Mouse (Mus musculus) embryonic facial prominence, embryonic 14.5 days (tissue): ENCODE results near the gene Gpc5. TPM values are rescaled to one million over a fixed set of nuclear protein-coding genes. Genes with fewer than 3 reads are reported as not detected.
A peak's percentile ranks its signal among the peaks of the same experiment; 100 is the strongest.

Source experiments
- ATAC-seq: fragments of 200-750 bp; cut with Nextera tagmentation; 2 replicates; pipeline ENCODE4 v1.8.0; 2017; ENCODE audit warnings: low read depth, moderate number of reproducible peaks, moderate TSS enrichment
- DNase-seq: peaks from one replicate; pipeline ENCODE4 v3.0.0-alpha.2; 2015; ENCODE audit warnings: low spot score
- H3K27ac ChIP-seq: fragments of 300-500 bp; sonication (generic); replicated peaks from 2 replicates; pipeline ENCODE4 v1.5.1; 2014; ENCODE audit warnings: low read depth, mild to moderate bottlenecking, low read length, moderate library complexity
- H3K27me3 ChIP-seq: fragments of 300-500 bp; sonication (generic); replicated peaks from 2 replicates; pipeline ENCODE4 v1.6.1; 2014; ENCODE audit warnings: low read length; ENCODE audit not compliant: control insufficient read depth, insufficient read depth
- H3K36me3 ChIP-seq: fragments of 300-500 bp; sonication (generic); 2 replicates; pipeline ENCODE4 v1.6.1; 2014; ENCODE audit warnings: low read length, mixed read lengths; ENCODE audit not compliant: control insufficient read depth, insufficient read depth
- H3K4me1 ChIP-seq: fragments of 300-500 bp; sonication (generic); 2 replicates; pipeline ENCODE4 v1.6.1; 2014; ENCODE audit warnings: antibody characterized with exemption, low read length; ENCODE audit not compliant: control insufficient read depth, insufficient read depth
- H3K4me2 ChIP-seq: fragments of 300-500 bp; sonication (generic); 2 replicates; pipeline ENCODE4 v1.6.1; 2014; ENCODE audit warnings: low read depth, mild to moderate bottlenecking, low read length, moderate library complexity, mixed read lengths
- H3K4me3 ChIP-seq: fragments of 300-500 bp; sonication (generic); 2 replicates; pipeline ENCODE4 v1.5.1; 2014; ENCODE audit warnings: low read depth, mild to moderate bottlenecking, low read length
- H3K9ac ChIP-seq: fragments of 300-500 bp; sonication (generic); 2 replicates; pipeline ENCODE4 v1.6.1; 2014; ENCODE audit warnings: low read depth, mild to moderate bottlenecking, low read length, moderate library complexity, mixed read lengths
- H3K9me3 ChIP-seq: fragments of 300-500 bp; sonication (generic); 2 replicates; pipeline ENCODE4 v1.6.1; 2016; ENCODE audit warnings: low read length; ENCODE audit not compliant: control insufficient read depth
- WGBS: fragments of 180-500 bp; shearing (Covaris S2); extraction: QIAGEN DNeasy Blood & Tissue Kit; methylation state at CpG from one replicate; pipeline ENCODE4 v1.1.7; 2014; 5-methylcytosine and 5-hydroxymethylcytosine counted together
- polyA plus RNA-seq: library from polyadenylated mRNA; unstranded; fragments of >200 nt; fragmentation: Nextera tagmentation; extraction: Ambion mirVana; gene quantifications from 2 replicates; pipeline ENCODE4 v1.2.1, GENCODE M21; 2014

Gpc5 gene
- polyA plus RNA-seq, 1 experiment from 2014 or later: 0.31 TPM

DNA sequence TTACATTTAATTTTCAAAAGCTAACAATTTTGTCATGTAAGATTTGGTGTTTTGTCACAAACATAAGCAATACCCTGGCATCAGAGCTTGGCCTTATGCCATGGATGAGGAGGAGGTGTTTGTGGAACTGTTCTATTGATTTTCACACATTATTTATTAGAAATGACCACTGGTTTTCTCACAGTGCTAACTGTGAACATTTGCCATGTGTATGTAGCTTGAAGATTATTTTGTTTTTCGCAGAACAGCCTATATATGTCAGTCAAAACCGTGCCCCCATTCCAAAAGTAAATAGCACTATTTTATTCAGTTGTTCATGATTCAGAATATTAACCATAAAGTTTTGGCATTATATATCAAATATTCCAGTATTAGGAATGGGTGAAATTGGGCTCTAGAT lies 1216.5 kb downstream of the Gpc5 start:
- Histone ChIP-seq H3K4me3 (no peak overlapping the region), H3K27ac (no peak overlapping the region), H3K36me3 (no peaks in the 10 kb centered on the region), H3K9ac (no peak overlapping the region), H3K27me3 (no peaks in the 10 kb centered on the region), H3K4me2 (no peak overlapping the region), H3K9me3 (no peaks in the 10 kb centered on the region), H3K4me1 (no peaks in the 10 kb centered on the region)
- ATAC-seq (no peak), DNase-seq (no peak)
- 91% methylated on average over 2 of the region's 2 CpGs for WGBS

DNA sequence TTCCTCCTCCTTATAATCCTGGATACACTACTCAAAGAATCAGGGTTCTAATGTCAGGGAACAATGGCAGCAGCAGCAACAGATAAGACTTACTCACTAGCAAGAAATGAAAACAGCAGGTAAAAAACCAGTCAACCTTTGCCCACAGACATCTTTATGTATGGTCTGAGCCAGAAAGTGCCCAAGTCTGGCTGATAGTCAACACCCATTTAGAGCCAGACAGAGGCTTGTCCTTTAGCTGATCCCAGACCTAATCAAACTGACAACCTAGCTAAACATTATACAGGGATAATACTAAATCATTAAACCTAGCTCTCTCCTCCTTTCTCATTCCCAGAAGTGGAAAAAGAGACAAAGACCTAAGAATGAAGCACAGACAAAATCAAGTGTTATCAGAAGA lies 1225.5 kb downstream of the Gpc5 start:
- Histone ChIP-seq H3K36me3 (no peaks in the 10 kb centered on the region), H3K27me3 (no peaks in the 10 kb centered on the region), H3K4me2 (no peak overlapping the region), H3K27ac (no peak overlapping the region), H3K9me3 (no peaks in the 10 kb centered on the region), H3K9ac (no peak overlapping the region), H3K4me3 (no peak overlapping the region), H3K4me1 (no peaks in the 10 kb centered on the region)
- ATAC-seq: no peak
- DNase-seq: no peak

- no peak overlapping the region for H3K4me3 ChIP-seq
- no peak overlapping the region for H3K27ac ChIP-seq
- no peaks in the 10 kb centered on the region for H3K27me3 ChIP-seq
- H3K9me3 ChIP-seq: no peaks in the 10 kb centered on the region
- H3K36me3 ChIP-seq: no peaks in the 10 kb centered on the region
- H3K4me2 ChIP-seq: no peak overlapping the region
- H3K9ac ChIP-seq: no peak overlapping the region
- H3K4me1 ChIP-seq: no peaks in the 10 kb centered on the region
- WGBS: 84% methylated on average over 4 of the region's 4 CpGs
- no peak for ATAC-seq
- DNase-seq: no peak
Measured at GRCm38 (mm10) chr14:116336182-116336581, 1244.2 kb downstream of the Gpc5 start.

- H3K9ac ChIP-seq: no peak overlapping the region
- H3K4me2 ChIP-seq: no peak overlapping the region
- H3K27ac ChIP-seq: no peak overlapping the region
- no peak for DNase-seq
- no peaks in the 10 kb centered on the region for H3K9me3 ChIP-seq
- 76% methylated on average over 3 of the region's 3 CpGs for WGBS
- H3K4me3 ChIP-seq: no peak overlapping the region
- H3K36me3 ChIP-seq: no peaks in the 10 kb centered on the region
- H3K4me1 ChIP-seq: no peaks in the 10 kb centered on the region
- no peak for ATAC-seq
- no peaks in the 10 kb centered on the region for H3K27me3 ChIP-seq
Measured at GRCm38 (mm10) chr14:116338395-116338794, 1246.4 kb downstream of the Gpc5 start.

DNA sequence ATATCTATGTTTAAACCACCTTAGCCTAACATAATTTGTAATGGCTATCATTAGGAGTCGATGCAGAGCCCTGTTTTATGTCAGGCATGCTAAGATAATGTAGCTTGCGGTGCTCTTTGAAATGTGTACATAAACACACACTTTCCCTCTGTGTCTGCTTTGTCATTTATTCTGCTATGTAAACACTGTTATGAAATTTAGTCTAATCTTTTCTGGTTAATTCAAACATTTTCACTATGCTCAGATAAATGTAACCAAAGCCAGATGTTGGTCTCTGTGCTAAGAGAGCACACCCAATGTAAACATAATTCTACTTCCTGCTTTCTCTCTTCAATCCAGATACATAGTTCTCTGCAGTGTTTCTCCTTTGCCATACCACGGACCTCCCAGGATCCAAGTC lies 1256.5 kb downstream of the Gpc5 start:
- Histone ChIP-seq H3K27me3 (no peaks in the 10 kb centered on the region), H3K36me3 (no peaks in the 10 kb centered on the region), H3K4me3 (no peak overlapping the region), H3K27ac (no peak overlapping the region), H3K4me1 (no peaks in the 10 kb centered on the region), H3K4me2 (no peak overlapping the region), H3K9me3 (no peaks in the 10 kb centered on the region), H3K9ac (no peak overlapping the region)
- DNase-seq: peak; percentile 55
- 41% methylated on average over 3 of the region's 3 CpGs for WGBS
- ATAC-seq: no peak; the same call in 1 of the 2 replicates

- no peak overlapping the region for H3K27ac ChIP-seq
- DNase-seq (no peak), ATAC-seq (no peak)
- H3K4me3 ChIP-seq: no peak overlapping the region
- no peak overlapping the region for H3K9ac ChIP-seq
- H3K36me3 ChIP-seq: no peaks in the 10 kb centered on the region
- WGBS: 56% methylated on average over 2 of the region's 2 CpGs
- no peaks in the 10 kb centered on the region for H3K9me3 ChIP-seq
- no peaks in the 10 kb centered on the region for H3K27me3 ChIP-seq
- no peak overlapping the region for H3K4me2 ChIP-seq
- H3K4me1 ChIP-seq: no peaks in the 10 kb centered on the region
Measured at GRCm38 (mm10) chr14:116384602-116385001, 1292.6 kb downstream of the Gpc5 start.

DNA sequence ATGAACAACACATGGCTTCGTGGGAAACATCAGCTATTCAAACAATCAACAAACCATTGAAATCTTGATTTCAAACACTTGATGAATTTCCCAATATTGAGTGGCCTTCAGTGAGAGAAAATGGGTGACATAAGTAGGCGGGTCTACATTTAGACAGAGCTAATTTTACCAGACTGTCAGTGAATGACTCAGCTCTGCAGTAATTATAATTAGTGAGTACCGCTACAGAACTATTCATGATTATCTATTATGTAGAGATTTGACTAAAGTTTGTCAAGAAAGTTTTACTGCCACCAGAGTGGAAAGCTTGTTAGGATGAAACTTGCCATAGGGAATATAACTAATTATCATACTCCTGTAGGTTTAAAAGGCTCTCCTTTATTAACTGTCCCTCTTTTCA lies 1323.5 kb downstream of the Gpc5 start:
- no peaks in the 10 kb centered on the region for H3K27me3 ChIP-seq
- 76% methylated on average over 3 of the region's 3 CpGs for WGBS
- no peak overlapping the region for H3K9ac ChIP-seq
- H3K27ac ChIP-seq: no peak overlapping the region
- DNase-seq (no peak), ATAC-seq (no peak)
- H3K4me1 ChIP-seq: no peaks in the 10 kb centered on the region
- no peaks in the 10 kb centered on the region for H3K36me3 ChIP-seq
- H3K4me2 ChIP-seq: no peak overlapping the region
- no peaks in the 10 kb centered on the region for H3K9me3 ChIP-seq
- H3K4me3 ChIP-seq: no peak overlapping the region

DNA sequence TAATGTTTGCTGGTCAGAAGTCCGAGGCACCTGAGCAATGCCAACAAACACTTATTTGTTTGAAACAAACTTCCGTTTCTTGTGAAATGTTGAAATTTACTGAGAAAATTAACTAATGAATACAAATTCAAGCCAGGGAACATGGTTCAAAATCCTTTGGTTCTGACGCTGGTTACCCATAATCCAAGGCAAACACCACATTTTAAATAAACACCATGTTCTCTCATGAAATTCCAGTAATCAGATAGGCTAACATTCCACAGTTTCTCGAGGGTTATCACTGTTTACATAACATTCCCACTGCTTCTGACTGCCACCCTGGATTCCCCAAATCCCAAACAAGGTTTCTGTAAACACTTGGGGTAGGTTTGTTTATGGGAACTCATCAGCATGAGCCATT lies 1356.2 kb downstream of the Gpc5 start:
- 46% methylated on average over 4 of the region's 4 CpGs for WGBS
- Histone ChIP-seq H3K4me2 (no peak overlapping the region), H3K9ac (no peak overlapping the region), H3K27me3 (no peaks in the 10 kb centered on the region), H3K4me3 (no peak overlapping the region), H3K4me1 (no peaks in the 10 kb centered on the region), H3K36me3 (no peaks in the 10 kb centered on the region), H3K27ac (no peak overlapping the region), H3K9me3 (no peaks in the 10 kb centered on the region)
- no peak for ATAC-seq
- DNase-seq: no peak

GRCm38 (mm10) chr14:116453356-116453755 lies 1361.3 kb downstream of the Gpc5 start:
- ATAC-seq: no peak

More at GRCm38 (mm10) chr14:116453356-116453755, 1361.3 kb downstream of the Gpc5 start:
- Histone ChIP-seq H3K9me3 (no peaks in the 10 kb centered on the region), H3K9ac (no peak overlapping the region), H3K4me1 (no peaks in the 10 kb centered on the region), H3K27ac (no peak overlapping the region), H3K4me2 (no peak overlapping the region), H3K27me3 (no peaks in the 10 kb centered on the region), H3K4me3 (no peak overlapping the region), H3K36me3 (no peaks in the 10 kb centered on the region)
- no peak for DNase-seq
- 70% methylated on average over 3 of the region's 3 CpGs for WGBS
